Mouse (Mus musculus): ENCODE data around the gene Rreb1.

Gene Rreb1

GRCm38 (mm10) chr13:37986166-37986565 is 208.0 kb downstream of the Rreb1 start:
- DNase-seq: no peak

- DNase-seq: no peak
Observed at GRCm38 (mm10) chr13:37989701-37990100, 211.5 kb downstream of the Rreb1 start.

GRCm38 (mm10) chr13:37992638-37993371 is 214.6 kb downstream of the Rreb1 start:
- DNase-seq: no peak

- no peak for DNase-seq
Observed at GRCm38 (mm10) chr13:37993376-37993703, 215.1 kb downstream of the Rreb1 start.

GRCm38 (mm10) chr13:37993704-37994404 is 215.7 kb downstream of the Rreb1 start, which contains the start of gene Ssr1:
Gene Ssr1, minus strand, starts transcription at chr13:37994217.
- peak; percentile 94 to 95 for DNase-seq

- no peak for DNase-seq
Observed at GRCm38 (mm10) chr13:37994405-37994749, 216.2 kb downstream of the Rreb1 start.

- DNase-seq: no peak
Observed at GRCm38 (mm10) chr13:37999713-38000112, 221.5 kb downstream of the Rreb1 start.
